Mouse (Mus musculus) c-Kit-negative CD71-positive TER-119-positive erythroid progenitor cells, embryonic 14.5 days (primary cell): ENCODE results near the gene Runx2.

Source experiments
- DNase-seq: peaks from one replicate; pipeline ENCODE4 v3.0.0-alpha.2; 2013; ENCODE audit warnings: low read depth, low spot score

The Runx2 gene

GRCm38 (mm10) chr17:44662080-44662706 is 152.4 kb downstream of the Runx2 start:
- DNase-seq, result no peak

- DNase-seq, result no peak
Observed at GRCm38 (mm10) chr17:44660121-44660806, 154.3 kb downstream of the Runx2 start.

- DNase-seq, result no peak
Observed at GRCm38 (mm10) chr17:44654503-44654902, 160.1 kb downstream of the Runx2 start.

- no peak for DNase-seq
Observed at GRCm38 (mm10) chr17:44653081-44653480, 161.5 kb downstream of the Runx2 start.

GRCm38 (mm10) chr17:44652054-44652453 is 162.5 kb downstream of the Runx2 start:
- no peak for DNase-seq

GRCm38 (mm10) chr17:44651613-44652012 is 163.0 kb downstream of the Runx2 start:
- DNase-seq, result no peak

- no peak for DNase-seq
Observed at GRCm38 (mm10) chr17:44650431-44650830, 164.2 kb downstream of the Runx2 start.

- DNase-seq, result no peak
Observed at GRCm38 (mm10) chr17:44649056-44649455, 165.5 kb downstream of the Runx2 start.

- no peak for DNase-seq
Observed at GRCm38 (mm10) chr17:44647916-44648315, 166.7 kb downstream of the Runx2 start.

- no peak for DNase-seq
Observed at GRCm38 (mm10) chr17:44645146-44645545, 169.5 kb downstream of the Runx2 start.

GRCm38 (mm10) chr17:44643260-44643659 is 171.3 kb downstream of the Runx2 start:
- DNase-seq, result no peak

GRCm38 (mm10) chr17:44642126-44642525 is 172.5 kb downstream of the Runx2 start:
- no peak for DNase-seq

GRCm38 (mm10) chr17:44640910-44641309 is 173.7 kb downstream of the Runx2 start:
- no peak for DNase-seq

- DNase-seq, result no peak
Observed at GRCm38 (mm10) chr17:44639446-44639845, 175.2 kb downstream of the Runx2 start.

- DNase-seq, result no peak
Observed at GRCm38 (mm10) chr17:44637181-44637880, 177.3 kb downstream of the Runx2 start.

- no peak for DNase-seq
Observed at GRCm38 (mm10) chr17:44634486-44634885, 180.1 kb downstream of the Runx2 start.

- DNase-seq, result no peak
Observed at GRCm38 (mm10) chr17:44633607-44634415, 180.8 kb downstream of the Runx2 start.

GRCm38 (mm10) chr17:44632941-44633340 is 181.7 kb downstream of the Runx2 start:
- DNase-seq, result no peak

GRCm38 (mm10) chr17:44632292-44632691 is 182.3 kb downstream of the Runx2 start:
- DNase-seq, result no peak

GRCm38 (mm10) chr17:44631577-44631976 is 183.0 kb downstream of the Runx2 start:
- DNase-seq, result no peak

- DNase-seq, result no peak
Observed at GRCm38 (mm10) chr17:44627317-44627716, 187.3 kb downstream of the Runx2 start.

GRCm38 (mm10) chr17:44623707-44624106 is 190.9 kb downstream of the Runx2 start:
- DNase-seq, result no peak
